Mouse (Mus musculus) limb, embryonic 15.5 days (tissue): ENCODE data around the gene Kat2a. TPM values are rescaled to one million over a fixed set of nuclear protein-coding genes. Genes with fewer than 3 reads are reported as not detected.

Experiments used
- ATAC-seq: fragments of 200-750 bp; cut with Nextera tagmentation; 2 replicates; pipeline ENCODE4 v1.8.0; 2017; ENCODE audit warnings: low read depth, moderate TSS enrichment; ENCODE audit not compliant: insufficient number of reproducible peaks, low FRiP score, low TSS enrichment
- H3K27ac ChIP-seq: fragments of 300-500 bp; sonication (generic); 2 replicates; pipeline ENCODE4 v1.5.1; 2015; ENCODE audit warnings: moderate library complexity, mild to moderate bottlenecking, inconsistent platforms
- H3K27me3 ChIP-seq: fragments of 300-500 bp; sonication (generic); 2 replicates; pipeline ENCODE4 v1.6.1; 2015; ENCODE audit warnings: inconsistent platforms
- H3K36me3 ChIP-seq: fragments of 300-500 bp; sonication (generic); 2 replicates; pipeline ENCODE4 v1.6.1; 2015; ENCODE audit warnings: inconsistent platforms
- H3K4me1 ChIP-seq: fragments of 300-500 bp; sonication (generic); 2 replicates; pipeline ENCODE4 v1.6.1; 2015; ENCODE audit warnings: inconsistent platforms
- H3K4me2 ChIP-seq: fragments of 300-500 bp; sonication (generic); 2 replicates; pipeline ENCODE4 v1.6.1; 2015; ENCODE audit warnings: mild to moderate bottlenecking, inconsistent platforms
- H3K4me3 ChIP-seq: fragments of 300-500 bp; sonication (generic); 2 replicates; pipeline ENCODE4 v1.5.1; 2015; ENCODE audit warnings: mild to moderate bottlenecking, inconsistent platforms
- H3K9ac ChIP-seq: fragments of 300-500 bp; sonication (generic); 2 replicates; pipeline ENCODE4 v1.6.1; 2015; ENCODE audit warnings: inconsistent platforms
- H3K9me3 ChIP-seq: fragments of 300-500 bp; sonication (generic); 2 replicates; pipeline ENCODE4 v1.6.1; 2016; ENCODE audit warnings: inconsistent platforms
- WGBS: fragments of 180-500 bp; shearing (Covaris S2); methylation state at CpG from one replicate; pipeline ENCODE4 v1.1.7; 2015; 5-methylcytosine and 5-hydroxymethylcytosine counted together
- polyA plus RNA-seq: library from polyadenylated mRNA; unstranded; fragments of >200 nt; fragmentation: Nextera tagmentation; extraction: Ambion mirVana; gene quantifications from 2 replicates; pipeline ENCODE4 v1.2.1, GENCODE M21; 2015

Kat2a gene
- polyA plus RNA-seq, 1 experiment from 2014 or later = 48.2 TPM

DNA sequence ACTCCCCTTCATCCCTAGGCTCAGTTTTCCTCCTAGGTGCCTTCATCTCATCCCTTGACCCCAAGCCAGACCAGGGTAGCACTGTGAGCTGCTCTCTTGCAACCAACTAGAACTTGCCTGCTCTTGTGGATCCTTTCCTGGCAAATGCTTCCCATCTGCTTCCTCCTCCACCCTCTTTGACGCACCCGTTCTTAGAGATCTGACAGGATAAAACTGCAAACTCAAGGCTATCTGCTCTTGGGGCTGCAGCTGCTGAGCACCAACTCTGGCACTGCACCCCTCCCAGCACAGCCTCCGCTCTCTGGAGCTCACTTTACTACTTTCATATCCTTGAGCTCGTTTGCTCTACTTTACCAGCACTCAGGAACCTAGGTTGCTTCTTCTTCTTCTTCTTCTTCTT, 36.4 kb upstream of the Kat2a start:
- WGBS = 74% methylated on average over 4 of the region's 4 CpGs
- ATAC-seq = no peak
- Histone ChIP-seq H3K9me3 (no peaks in the 10 kb centered on the region), H3K27me3 (peaks cover 26% of the 10 kb centered on the region), H3K4me1 (no peaks in the 10 kb centered on the region), H3K4me2 (no peak overlapping the region), H3K4me3 (no peak overlapping the region), H3K36me3 (no peaks in the 10 kb centered on the region), H3K9ac (no peak overlapping the region), H3K27ac (no peak overlapping the region)

DNA sequence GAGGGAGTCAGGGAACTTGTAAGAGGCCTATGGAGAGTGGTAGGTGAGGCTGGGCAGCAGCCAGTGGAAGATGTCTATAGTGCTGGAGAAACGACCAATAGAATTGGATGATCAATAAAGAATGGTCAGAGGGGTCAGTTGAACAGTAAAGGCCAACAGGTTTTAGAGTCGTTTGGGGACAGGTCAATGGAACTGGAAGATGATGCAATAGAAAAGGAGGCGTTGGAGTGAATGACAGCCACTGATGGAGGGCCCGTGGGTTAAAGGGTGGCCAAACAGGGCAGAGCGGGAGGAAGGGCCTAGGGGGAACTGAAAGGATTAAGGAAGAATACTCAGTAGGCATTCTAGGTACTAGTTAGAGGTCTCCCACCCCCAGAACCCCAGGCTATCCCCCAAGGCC, 34.8 kb upstream of the Kat2a start:
- H3K4me1 ChIP-seq = no peaks in the 10 kb centered on the region
- no peaks in the 10 kb centered on the region for H3K36me3 ChIP-seq
- H3K9ac ChIP-seq = no peak overlapping the region
- H3K9me3 ChIP-seq = no peaks in the 10 kb centered on the region
- H3K4me2 ChIP-seq = no peak overlapping the region
- peaks cover 22% of the 10 kb centered on the region for H3K27me3 ChIP-seq
- no peak overlapping the region for H3K4me3 ChIP-seq
- ATAC-seq = no peak
- 71% methylated on average over 5 of the region's 5 CpGs for WGBS
- H3K27ac ChIP-seq = no peak overlapping the region

DNA sequence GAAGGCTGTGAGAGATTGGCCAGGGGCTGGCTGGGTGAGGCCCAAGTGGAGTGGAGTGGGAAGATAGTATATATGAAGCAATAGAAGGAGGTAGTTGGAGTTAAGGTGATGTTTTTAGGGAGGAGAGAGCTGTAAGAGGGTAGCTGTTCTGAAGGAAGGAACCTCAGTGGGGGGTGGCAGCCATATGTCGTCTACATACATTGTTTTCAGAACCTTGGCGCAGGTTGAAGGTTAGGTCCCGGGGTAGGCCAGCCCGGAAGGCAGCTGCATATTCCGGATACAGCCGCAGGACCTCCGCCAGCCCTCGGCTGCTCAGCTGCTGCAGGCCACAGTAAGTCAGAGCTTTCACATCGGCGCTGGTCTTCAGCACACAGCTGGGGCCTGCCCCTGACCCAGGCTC, 34.3 kb upstream of the Kat2a start:
- no peak overlapping the region for H3K4me2 ChIP-seq
- no peak overlapping the region for H3K27ac ChIP-seq
- WGBS = 73% methylated on average over 10 of the region's 10 CpGs
- no peaks in the 10 kb centered on the region for H3K36me3 ChIP-seq
- no peak overlapping the region for H3K4me3 ChIP-seq
- H3K27me3 ChIP-seq = peaks cover 22% of the 10 kb centered on the region
- no peaks in the 10 kb centered on the region for H3K4me1 ChIP-seq
- ATAC-seq = no peak
- H3K9ac ChIP-seq = no peak overlapping the region
- no peaks in the 10 kb centered on the region for H3K9me3 ChIP-seq

- Histone ChIP-seq H3K4me3 (no peak overlapping the region), H3K4me1 (no peaks in the 10 kb centered on the region), H3K4me2 (no peak overlapping the region), H3K27me3 (peaks cover 20% of the 10 kb centered on the region), H3K9ac (no peak overlapping the region), H3K36me3 (no peaks in the 10 kb centered on the region), H3K27ac (no peak overlapping the region), H3K9me3 (no peaks in the 10 kb centered on the region)
- ATAC-seq = no peak
- WGBS = 12% methylated on average over 6 of the region's 6 CpGs
Measured at GRCm38 (mm10) chr11:100745085-100745484, 32.8 kb upstream of the Kat2a start.

DNA sequence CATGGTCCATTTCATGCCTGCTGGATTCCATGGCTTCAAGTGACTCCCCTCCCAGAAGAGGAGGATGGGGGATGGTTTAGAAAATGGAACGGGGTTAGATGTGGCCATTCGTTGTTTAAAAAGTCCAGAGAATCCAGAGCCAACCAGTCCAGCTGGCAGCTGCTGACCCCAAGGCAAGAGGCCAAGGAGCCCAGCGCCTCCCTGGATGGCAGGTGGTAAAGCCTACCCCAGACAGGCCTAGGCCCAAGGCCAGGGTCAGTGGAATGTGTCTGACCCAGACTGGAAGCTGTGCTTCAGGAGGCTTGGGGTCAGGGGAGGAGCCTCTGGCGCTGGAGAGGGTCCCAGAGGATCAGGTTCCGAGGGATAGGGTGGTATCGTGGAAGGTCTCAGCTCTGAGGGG, 29.1 kb upstream of the Kat2a start:
- no peak for ATAC-seq
- Histone ChIP-seq H3K4me1 (peaks cover 13% of the 10 kb centered on the region), H3K9me3 (no peaks in the 10 kb centered on the region), H3K9ac (no peak overlapping the region), H3K4me2 (no peak overlapping the region), H3K36me3 (no peaks in the 10 kb centered on the region), H3K27me3 (no peaks in the 10 kb centered on the region), H3K27ac (no peak overlapping the region), H3K4me3 (no peak overlapping the region)
- WGBS = 71% methylated on average over 6 of the region's 6 CpGs

DNA sequence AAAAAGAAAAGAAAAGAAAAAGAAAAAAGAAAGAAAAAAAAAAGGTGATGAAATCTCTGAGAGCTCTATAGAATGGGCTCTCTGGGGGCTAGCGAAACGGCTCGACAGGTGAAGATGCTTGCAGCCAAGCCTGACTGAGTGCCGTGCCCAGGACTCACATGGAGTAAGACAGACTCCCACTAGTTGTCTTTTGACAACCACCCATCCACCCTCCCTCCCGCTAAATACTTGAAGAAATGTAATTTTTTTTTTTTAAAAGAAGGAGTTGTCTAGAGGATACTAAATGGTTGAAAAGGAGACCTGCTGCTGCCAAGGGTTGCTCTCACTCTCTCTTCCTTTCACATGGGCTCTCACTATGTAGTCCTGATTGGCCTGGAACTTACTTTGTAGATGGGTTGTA, 26.5 kb upstream of the Kat2a start:
- Histone ChIP-seq H3K4me2 (peak overlapping the region; percentile 77), H3K9ac (peak overlapping the region; percentile 41; the same call in 1 of the 2 replicates), H3K36me3 (no peaks in the 10 kb centered on the region), H3K27ac (no peak overlapping the region), H3K27me3 (no peaks in the 10 kb centered on the region), H3K4me3 (peak overlapping the region; percentile 95), H3K4me1 (peaks cover 20% of the 10 kb centered on the region), H3K9me3 (no peaks in the 10 kb centered on the region)
- ATAC-seq = no peak
- WGBS = 26% methylated on average over 5 of the region's 5 CpGs

GRCm38 (mm10) chr11:100738066-100738604, 25.9 kb upstream of the Kat2a start, which contains the start of gene Rab5c:
TSS of gene Rab5c (minus strand) at chr11:100738215.
- peak within 1 kb of the TSS; percentile 77 for H3K4me2 ChIP-seq
- H3K27ac ChIP-seq = peak within 1 kb of the TSS; percentile 75
- WGBS = under 1% methylated on average over 39 of the region's 39 CpGs
- peaks cover 20% of the 10 kb centered on the region for H3K4me1 ChIP-seq
- no peaks in the 10 kb centered on the region for H3K9me3 ChIP-seq
- H3K36me3 ChIP-seq = no peaks in the 10 kb centered on the region
- peak; percentile 98 for ATAC-seq
- H3K9ac ChIP-seq = peak within 1 kb of the TSS; percentile 95
- H3K27me3 ChIP-seq = no peaks in the 10 kb centered on the region
- H3K4me3 ChIP-seq = peak within 1 kb of the TSS; percentile 95

DNA sequence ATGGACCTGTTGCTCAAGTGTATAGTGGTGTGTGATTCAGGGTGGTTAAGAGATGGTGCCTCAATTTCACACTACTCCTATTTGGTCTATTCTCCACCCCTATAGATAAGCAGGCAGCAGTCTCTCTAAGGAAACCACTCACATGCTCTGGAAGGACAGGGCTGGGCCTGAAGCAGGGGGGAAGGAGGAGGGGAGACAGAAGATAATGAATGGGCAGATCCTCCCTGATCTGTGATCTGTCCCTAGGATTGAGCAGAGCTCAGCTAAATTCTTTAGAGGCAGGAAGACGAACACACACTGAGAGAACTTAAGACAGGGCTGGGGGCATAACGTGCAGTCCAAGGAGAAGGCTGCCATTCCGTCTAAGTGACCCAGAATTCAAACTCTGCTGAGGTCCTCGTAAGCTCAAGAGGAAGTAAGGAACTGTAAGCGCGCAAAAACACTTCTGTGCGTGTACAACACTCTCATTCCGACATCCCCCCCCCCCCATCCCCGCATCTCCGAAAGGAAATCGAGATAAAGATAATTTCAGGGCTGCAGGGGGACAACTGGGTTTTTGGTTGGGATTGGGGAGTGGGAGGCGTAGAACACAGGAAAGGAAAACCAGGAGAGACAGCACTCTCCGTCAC, 25.0 kb upstream of the Kat2a start:
- no peaks in the 10 kb centered on the region for H3K9me3 ChIP-seq
- no peaks in the 10 kb centered on the region for H3K27me3 ChIP-seq
- no peak for ATAC-seq
- peak overlapping the region; percentile 71 for H3K4me2 ChIP-seq
- 2% methylated on average over 13 of the region's 13 CpGs for WGBS
- H3K36me3 ChIP-seq = 0 out of 2 replicates have a peak, but pooled peaks cover 5% of the 10 kb centered on the region
- peaks cover 20% of the 10 kb centered on the region for H3K4me1 ChIP-seq
- peak overlapping the region; percentile 95 for H3K9ac ChIP-seq
- peak overlapping the region; percentile 95 for H3K4me3 ChIP-seq
- H3K27ac ChIP-seq = peak overlapping the region; percentile 75; the same call in 1 of the 2 replicates

DNA sequence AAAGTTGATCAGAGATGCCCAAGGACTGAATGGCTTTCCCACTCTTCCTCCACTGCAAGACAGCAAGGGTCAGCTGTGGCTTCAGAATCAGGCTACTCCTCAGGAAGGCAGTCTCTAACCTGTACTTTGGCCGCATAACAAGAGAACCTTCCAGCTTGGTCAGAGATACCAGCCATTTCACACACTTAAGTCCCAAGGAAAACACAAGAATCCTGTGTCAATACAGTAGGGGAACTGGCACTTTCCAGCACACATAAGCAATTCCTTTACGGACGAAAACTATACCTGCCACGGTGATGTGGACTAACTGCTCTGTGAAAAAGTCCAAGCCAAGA, 24.4 kb upstream of the Kat2a start:
- H3K27ac ChIP-seq = no peak overlapping the region
- H3K36me3 ChIP-seq = 0 out of 2 replicates have a peak, but pooled peaks cover 5% of the 10 kb centered on the region
- H3K4me1 ChIP-seq = peaks cover 20% of the 10 kb centered on the region
- H3K27me3 ChIP-seq = no peaks in the 10 kb centered on the region
- no peak for ATAC-seq
- 79% methylated on average over 4 of the region's 4 CpGs for WGBS
- peak overlapping the region; percentile 95 for H3K4me3 ChIP-seq
- H3K9ac ChIP-seq = peak overlapping the region; percentile 95
- no peaks in the 10 kb centered on the region for H3K9me3 ChIP-seq
- H3K4me2 ChIP-seq = peak overlapping the region; percentile 71

DNA sequence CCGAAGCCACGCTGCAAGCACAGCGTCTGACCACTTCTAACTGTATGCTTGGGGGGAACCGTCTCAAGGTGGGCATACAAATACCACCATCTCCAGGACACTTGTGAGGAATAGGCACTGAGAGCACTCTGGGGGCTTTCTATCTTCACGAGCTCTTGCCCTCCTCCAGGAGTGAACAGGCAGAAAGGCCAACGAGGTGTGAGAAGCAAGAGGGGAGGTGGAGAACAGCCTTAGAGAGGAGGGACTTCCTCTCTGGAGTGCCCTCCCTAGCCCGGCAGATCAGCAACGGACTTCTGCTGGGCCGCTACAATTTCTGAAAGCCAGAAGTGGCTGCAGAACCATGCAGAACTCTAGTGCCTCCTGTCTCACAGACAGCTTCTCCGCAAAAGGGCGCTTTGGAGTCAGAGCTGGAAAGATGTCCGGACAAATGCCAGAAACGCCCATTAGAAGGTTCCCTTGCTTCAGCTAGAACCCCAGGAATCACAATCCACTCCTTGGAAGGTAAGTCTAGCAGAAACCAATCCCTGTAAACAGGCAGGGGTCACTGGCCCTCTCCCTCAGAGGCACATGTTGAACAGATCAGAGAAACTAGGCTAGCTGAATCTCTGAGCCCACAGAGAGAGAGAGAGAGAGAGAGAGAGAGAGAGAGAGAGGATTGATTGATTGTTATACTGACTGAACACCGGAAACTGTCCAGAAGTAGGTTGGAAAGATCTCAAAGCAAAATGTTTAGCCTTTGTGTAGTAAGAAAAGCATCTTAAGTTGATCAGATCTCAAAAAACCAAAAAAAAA, 23.9 kb upstream of the Kat2a start:
- Histone ChIP-seq H3K9ac (0 out of 2 replicates have a peak overlapping the region, but pooled peaks have one; percentile 95), H3K36me3 (peaks cover 5% of the 10 kb centered on the region; the same call in 1 of the 2 replicates), H3K27me3 (no peaks in the 10 kb centered on the region), H3K4me1 (peaks cover 20% of the 10 kb centered on the region), H3K4me2 (no peak overlapping the region; the same call in 1 of the 2 replicates), H3K27ac (no peak overlapping the region), H3K4me3 (peak overlapping the region; percentile 95), H3K9me3 (no peaks in the 10 kb centered on the region)
- WGBS = 68% methylated on average over 14 of the region's 14 CpGs
- ATAC-seq = no peak

- Histone ChIP-seq H3K27me3 (no peaks in the 10 kb centered on the region), H3K4me1 (peaks cover 24% of the 10 kb centered on the region), H3K9me3 (no peaks in the 10 kb centered on the region), H3K4me3 (no peak overlapping the region), H3K4me2 (no peak overlapping the region), H3K9ac (no peak overlapping the region), H3K27ac (no peak overlapping the region), H3K36me3 (peaks cover 10% of the 10 kb centered on the region; the same call in 1 of the 2 replicates)
- no peak for ATAC-seq
- WGBS = 90% methylated on average over 9 of the region's 9 CpGs
Measured at GRCm38 (mm10) chr11:100735134-100735865, 23.0 kb upstream of the Kat2a start.
